Mouse (Mus musculus) left cerebral cortex, postnatal 36 days (tissue): ENCODE measurements around the gene Dner. TPM values are rescaled to one million over a fixed set of nuclear protein-coding genes. Genes with fewer than 3 reads are reported as not detected.

Experiments used
- DNase-seq, 2 experiments: peaks; one replicate each; pipeline ENCODE4 v3.0.0; 2021 to 2022; ENCODE audit warnings: low spot score in 2 of 2, mixed read lengths in 1 of 2
- intact Hi-C: fragments of 180-260 bp; cut with DNase I; formaldehyde crosslinking; loops from one replicate; pipeline ENCODE4 v1.15.1; 2025
- total RNA-seq, 2 experiments: library from RNA; stranded (reverse); gene quantifications; 2 replicates each; pipeline ENCODE4 v1.2.3; 2021

Gene Dner
- total RNA-seq, 2 experiments from 2014 or later: 128 to 158 TPM

- intact Hi-C loops: no loop called here
- DNase-seq: no peak
Observed at GRCm38 (mm10) chr1:84556546-84557511, 139.2 kb downstream of the Dner start.

- intact Hi-C loops: no loop called here
- no peak for DNase-seq
Observed at GRCm38 (mm10) chr1:84552005-84552404, 144.0 kb downstream of the Dner start.

GRCm38 (mm10) chr1:84550065-84550368 lies 146.0 kb downstream of the Dner start:
- intact Hi-C loops: no loop called here
- no peak for DNase-seq

GRCm38 (mm10) chr1:84549367-84550064 lies 146.5 kb downstream of the Dner start:
- DNase-seq: no peak

DNA sequence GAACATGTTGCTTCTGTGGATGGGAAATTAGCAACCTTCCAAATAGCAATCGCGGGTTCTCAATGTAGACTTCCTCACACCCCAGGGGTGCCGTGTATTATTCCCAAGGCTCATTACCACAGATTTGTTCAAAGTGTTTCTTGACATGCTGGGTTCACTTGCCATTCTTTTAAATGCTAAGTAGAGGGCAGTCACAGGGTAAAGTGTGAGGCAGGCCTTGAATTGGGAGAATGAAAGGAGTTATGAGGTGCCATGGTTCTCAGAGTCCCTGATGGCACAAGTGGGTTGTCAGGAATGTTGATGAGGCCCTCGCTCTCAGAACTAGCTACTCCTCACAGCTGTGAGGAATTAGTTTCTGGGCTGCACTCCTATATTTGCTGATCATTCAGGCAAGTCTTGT lies 160.0 kb downstream of the Dner start:
- intact Hi-C loops: no loop called here
- DNase-seq: no peak

More at GRCm38 (mm10) chr1:84549367-84550064, 146.5 kb downstream of the Dner start:
- intact Hi-C loops: no loop called here

- no peak for DNase-seq
- intact Hi-C loops: no loop called here
Observed at GRCm38 (mm10) chr1:84525514-84525913, 170.5 kb downstream of the Dner start.

- DNase-seq: no peak
- intact Hi-C loops: no loop called here
Observed at GRCm38 (mm10) chr1:84524413-84524812, 171.6 kb downstream of the Dner start.

- intact Hi-C loops: no loop called here
- DNase-seq: no peak
Observed at GRCm38 (mm10) chr1:84522963-84523280, 173.1 kb downstream of the Dner start.

GRCm38 (mm10) chr1:84522256-84522962 lies 173.6 kb downstream of the Dner start:
- no peak for DNase-seq
- intact Hi-C loops: no loop called here

- DNase-seq: no peak
- intact Hi-C loops: no loop called here
Observed at GRCm38 (mm10) chr1:84518347-84518746, 177.7 kb downstream of the Dner start.

DNA sequence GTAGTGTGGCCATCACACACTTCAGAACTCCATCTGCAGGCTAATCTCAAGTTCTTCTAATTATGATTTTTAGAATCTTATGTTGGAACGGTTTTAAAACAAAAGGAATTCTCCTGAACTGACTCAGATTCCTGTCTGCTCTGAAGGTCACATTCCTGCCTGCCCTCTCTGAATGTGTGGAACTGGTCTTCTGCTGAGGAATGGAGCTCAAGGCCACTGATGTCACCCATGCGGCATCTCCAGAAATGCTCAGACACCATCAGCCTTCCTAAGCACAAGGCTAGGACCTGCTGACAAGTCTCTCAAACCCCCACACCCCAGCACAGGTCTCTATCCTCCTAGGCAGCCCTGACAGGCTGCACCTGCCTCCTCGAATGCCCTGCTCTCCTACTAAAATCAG lies 182.8 kb downstream of the Dner start:
- DNase-seq: no peak
- intact Hi-C loops: no loop called here

- DNase-seq: no peak
Observed at GRCm38 (mm10) chr1:84508510-84508909, 187.5 kb downstream of the Dner start.

DNA sequence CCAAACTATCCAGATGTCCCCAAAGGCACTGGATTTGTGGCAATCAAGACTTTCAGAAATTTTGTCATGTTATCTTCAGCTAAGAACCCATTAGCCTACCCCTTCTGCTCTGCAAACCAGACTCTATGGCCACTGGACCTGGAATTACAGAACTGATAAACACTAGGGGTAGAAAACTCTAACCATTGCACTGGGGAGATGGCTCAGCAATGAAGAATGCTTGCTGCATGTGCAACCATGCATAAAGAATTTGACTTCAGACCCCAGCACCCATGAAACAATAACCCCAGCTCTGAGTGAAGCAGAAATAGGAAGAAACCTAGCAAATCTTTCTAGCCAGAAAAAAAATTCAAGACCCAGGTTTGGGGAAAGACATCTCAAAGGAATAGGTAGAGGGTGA lies 188.5 kb downstream of the Dner start:
- intact Hi-C loops: no loop called here
- DNase-seq: no peak

More at GRCm38 (mm10) chr1:84508510-84508909, 187.5 kb downstream of the Dner start:
- intact Hi-C loops: no loop called here

- DNase-seq: no peak
- intact Hi-C loops: no loop called here
Observed at GRCm38 (mm10) chr1:84506984-84507546, 189.0 kb downstream of the Dner start.

GRCm38 (mm10) chr1:84500673-84501072 lies 195.3 kb downstream of the Dner start:
- intact Hi-C loops: no loop called here
- no peak for DNase-seq

- DNase-seq: no peak
- intact Hi-C loops: no loop called here
Observed at GRCm38 (mm10) chr1:84491732-84492131, 204.3 kb downstream of the Dner start.

GRCm38 (mm10) chr1:84488546-84488945 lies 207.5 kb downstream of the Dner start:
- no peak for DNase-seq
- intact Hi-C loops: no loop called here

GRCm38 (mm10) chr1:84485066-84485465 lies 211.0 kb downstream of the Dner start:
- intact Hi-C loops: no loop called here
- DNase-seq: no peak

DNA sequence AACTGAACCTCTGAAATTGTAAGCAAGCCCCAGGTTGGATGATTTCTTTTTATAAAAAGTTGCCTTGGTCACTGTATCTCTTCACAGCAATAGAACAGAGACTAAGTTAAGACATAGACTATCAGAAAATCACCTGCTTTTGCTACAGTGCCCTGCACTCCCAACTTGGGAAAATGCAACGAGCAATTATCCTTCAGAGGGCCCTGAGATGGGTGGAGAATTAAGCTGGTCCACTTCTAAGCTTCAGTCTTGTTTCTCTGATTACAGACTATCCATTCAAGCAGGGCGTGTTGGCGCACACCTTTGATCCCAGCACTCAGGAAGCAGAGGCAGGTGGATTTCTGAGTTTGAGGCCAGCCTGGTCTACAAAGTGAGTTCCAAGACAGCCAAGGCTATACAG lies 211.4 kb downstream of the Dner start:
- DNase-seq: no peak
- intact Hi-C loops: no loop called here

DNA sequence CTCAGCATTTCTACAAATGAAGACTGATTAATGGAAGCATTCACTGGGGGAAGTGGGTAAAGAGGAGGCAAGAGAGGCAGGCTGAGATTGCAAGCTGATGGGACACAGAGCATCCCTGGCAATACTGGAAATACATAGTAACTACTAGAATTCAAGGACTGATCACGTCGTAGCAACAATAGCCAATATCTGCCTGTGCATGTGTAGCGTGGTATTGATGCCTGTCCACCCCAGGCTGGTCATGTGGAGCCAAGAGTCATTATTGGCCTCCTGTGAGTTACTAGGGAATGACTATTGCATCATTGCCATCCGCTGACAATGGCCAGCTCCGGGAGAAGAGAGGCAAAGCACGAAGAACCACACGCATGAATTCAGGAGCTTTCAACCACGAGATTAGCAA lies 216.0 kb downstream of the Dner start:
- intact Hi-C loops: no loop called here

More for the DNA sequence above, 216.0 kb downstream of the Dner start:
- DNase-seq: no peak
